Mouse (Mus musculus) ovary, adult 18-20 months (tissue): Measurements from ENCODE around the gene Agtrap.

Source experiments
- DNase-seq: peaks from one replicate; pipeline ENCODE4 v3.0.0; 2022; ENCODE audit warnings: low spot score, mixed read lengths

The Agtrap gene

GRCm38 (mm10) chr4:148104146-148104545, 16.3 kb upstream of the Agtrap start:
- no peak for DNase-seq

GRCm38 (mm10) chr4:148101801-148102527, 14.1 kb upstream of the Agtrap start:
- no peak for DNase-seq

DNA sequence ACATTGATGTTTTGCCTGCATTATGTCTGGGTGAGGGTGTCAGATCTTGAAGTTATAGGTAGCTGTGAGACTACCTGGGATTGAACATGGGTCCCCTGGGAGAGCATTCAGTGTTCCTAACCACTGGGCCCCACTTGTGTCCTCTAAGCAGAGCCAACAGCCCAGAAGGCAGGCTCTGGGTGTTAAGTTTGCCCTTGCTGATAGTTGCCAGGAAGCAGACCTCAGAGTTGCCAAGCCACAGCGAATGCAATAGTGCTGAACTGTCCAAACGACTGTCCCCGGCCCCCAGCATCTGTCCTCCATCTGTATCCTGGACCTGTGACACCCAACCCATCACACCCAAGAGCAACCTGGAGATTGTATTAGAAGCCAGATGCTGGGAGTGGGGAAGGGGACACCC, 10.8 kb upstream of the Agtrap start:
- no peak for DNase-seq

DNA sequence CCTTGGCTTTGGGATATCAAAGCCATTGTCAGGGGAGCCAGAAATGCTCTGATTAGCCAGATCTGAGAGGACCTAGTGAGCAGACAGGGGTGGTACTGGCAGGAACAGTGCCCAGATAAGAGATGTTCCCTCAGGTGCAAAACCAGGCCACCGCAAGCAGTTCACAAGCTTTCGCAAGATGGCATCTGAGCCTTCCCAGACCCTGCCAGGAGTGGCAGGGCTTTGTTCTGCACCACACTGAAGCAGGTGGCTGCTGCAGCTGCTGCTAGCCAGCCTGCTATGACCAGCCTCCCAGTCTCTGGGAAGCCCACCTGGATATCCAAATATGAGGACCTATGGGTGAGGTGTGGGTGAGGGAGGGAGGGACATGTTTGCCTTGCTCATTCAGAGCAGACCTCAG, 10.1 kb upstream of the Agtrap start:
- no peak for DNase-seq

DNA sequence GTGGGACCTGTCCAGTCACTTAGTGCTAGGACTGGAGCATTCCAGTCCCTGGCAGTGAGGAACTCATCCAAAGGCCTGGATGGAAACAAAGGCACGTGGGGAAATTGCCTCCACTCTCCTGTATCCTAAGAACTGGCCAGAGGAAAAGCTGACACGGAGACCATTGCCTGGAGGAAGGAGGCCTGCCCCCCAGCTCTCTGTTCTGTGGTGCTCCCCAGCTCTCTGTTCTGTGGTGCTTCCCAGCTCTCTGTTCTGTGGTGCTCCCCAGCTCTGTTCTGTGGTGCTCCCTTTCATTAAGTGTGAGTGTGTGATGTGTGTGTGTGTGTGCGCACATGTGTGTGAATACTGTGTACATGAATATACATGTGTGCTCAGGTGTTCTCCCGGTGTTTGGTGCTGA, 7.2 kb upstream of the Agtrap start:
- no peak for DNase-seq

DNA sequence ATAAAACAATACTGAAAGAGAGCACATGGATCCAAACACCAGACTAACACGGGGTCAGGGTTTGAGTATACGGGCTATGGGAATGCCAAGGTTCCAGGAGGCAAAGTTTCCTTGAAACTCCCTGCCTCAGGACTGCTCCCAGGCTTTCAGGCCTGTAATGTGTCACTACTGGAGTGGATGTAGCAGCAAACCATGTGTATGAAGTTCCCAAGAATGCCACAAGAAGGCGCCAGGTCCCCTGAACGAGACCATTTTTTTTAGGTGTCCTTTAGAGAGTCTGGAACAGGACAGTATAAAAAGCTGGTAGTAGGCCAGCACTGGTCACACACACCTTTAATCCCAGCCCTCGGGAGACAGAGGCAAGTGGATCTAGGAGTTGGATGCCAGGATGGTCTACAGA, 6.3 kb upstream of the Agtrap start:
- DNase-seq = no peak

GRCm38 (mm10) chr4:148092551-148093271, 4.9 kb upstream of the Agtrap start:
- DNase-seq = no peak

- no peak for DNase-seq
Observed at GRCm38 (mm10) chr4:148091181-148091580, 3.4 kb upstream of the Agtrap start.

- DNase-seq = no peak
Observed at GRCm38 (mm10) chr4:148089166-148089565, 1.3 kb upstream of the Agtrap start.

- DNase-seq = no peak
Observed at GRCm38 (mm10) chr4:148087091-148087906, 532 bp downstream of the Agtrap start.

DNA sequence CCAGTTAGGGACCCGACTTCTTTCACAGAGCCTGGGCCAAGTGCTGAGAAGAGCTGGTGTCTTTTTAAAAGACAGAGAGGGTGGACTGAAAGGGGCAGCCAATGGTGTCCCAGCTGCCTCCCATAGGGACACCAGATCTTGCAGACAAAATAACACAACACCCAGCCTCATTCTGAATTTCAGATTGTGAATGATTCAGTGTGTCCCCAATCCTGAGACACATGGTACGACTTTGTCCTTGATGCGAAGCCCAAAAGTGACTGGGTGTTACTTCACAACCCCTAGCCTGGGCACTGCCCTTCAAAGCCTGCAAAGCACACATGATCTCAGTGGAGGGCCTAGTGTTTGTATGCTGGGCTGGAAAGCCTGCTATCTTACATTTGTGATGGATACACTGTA, 1.9 kb downstream of the Agtrap start:
- DNase-seq = no peak

- DNase-seq = no peak
Observed at GRCm38 (mm10) chr4:148085131-148085906, 2.5 kb downstream of the Agtrap start.

DNA sequence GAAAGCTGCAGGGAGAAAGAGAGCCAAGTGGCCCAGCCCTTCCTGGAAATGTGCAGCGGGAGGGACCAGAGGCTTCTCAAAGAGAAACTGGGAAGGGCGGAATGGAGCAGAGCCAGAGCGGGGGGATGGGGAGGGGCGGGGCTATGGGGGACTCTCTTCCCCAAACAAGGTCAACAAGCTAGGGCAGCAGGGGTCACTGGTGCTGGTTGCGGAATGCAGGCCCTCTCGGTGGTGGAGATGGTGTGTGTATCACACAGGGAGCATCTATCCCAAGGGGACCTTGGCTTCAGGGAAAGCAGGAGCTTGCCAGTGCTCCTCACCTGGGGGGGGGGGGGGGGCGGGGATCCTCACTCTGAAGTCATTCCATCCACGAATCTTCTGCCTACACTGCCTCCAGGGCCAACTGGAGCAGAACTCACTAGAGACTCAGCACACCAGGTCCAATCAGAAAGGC, 3.5 kb downstream of the Agtrap start:
- no peak for DNase-seq

- no peak for DNase-seq
Observed at GRCm38 (mm10) chr4:148083176-148083899, 4.5 kb downstream of the Agtrap start.

- no peak for DNase-seq
Observed at GRCm38 (mm10) chr4:148082257-148083044, 5.4 kb downstream of the Agtrap start.

- no peak for DNase-seq
Observed at GRCm38 (mm10) chr4:148081201-148081600, 6.6 kb downstream of the Agtrap start.

GRCm38 (mm10) chr4:148080597-148080973, 7.2 kb downstream of the Agtrap start:
- DNase-seq = no peak

GRCm38 (mm10) chr4:148079944-148080596, 7.8 kb downstream of the Agtrap start:
- DNase-seq = no peak

DNA sequence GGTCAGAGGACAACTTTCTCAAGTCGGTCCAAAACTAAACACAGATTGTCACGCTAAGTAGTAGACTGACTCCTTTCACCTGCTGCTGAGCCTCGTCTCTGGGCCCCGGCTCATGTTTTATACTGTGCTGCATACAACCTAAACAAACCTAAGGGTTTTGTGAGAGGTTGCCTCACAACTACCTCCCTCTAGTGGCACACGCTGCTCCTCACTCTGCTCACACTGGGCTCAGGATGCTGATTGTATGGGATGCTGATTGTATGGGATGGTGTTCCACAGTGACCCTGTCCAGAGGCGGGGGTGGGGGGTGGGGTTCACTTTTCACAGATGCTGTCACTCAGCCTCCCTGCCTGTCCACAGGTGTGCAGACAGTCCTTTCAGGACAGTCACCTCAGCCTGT, 8.6 kb downstream of the Agtrap start:
- DNase-seq = no peak

- no peak for DNase-seq
Observed at GRCm38 (mm10) chr4:148075881-148076280, 11.9 kb downstream of the Agtrap start.
